Mouse (Mus musculus): ENCODE measurements at regions not wholly inside any gene's neighbourhood (a gene's known extent, or its start where the extent isn't known, plus 50 kb on each side); places are given as distances from the start of the nearest gene placed in this dataset.

DNA sequence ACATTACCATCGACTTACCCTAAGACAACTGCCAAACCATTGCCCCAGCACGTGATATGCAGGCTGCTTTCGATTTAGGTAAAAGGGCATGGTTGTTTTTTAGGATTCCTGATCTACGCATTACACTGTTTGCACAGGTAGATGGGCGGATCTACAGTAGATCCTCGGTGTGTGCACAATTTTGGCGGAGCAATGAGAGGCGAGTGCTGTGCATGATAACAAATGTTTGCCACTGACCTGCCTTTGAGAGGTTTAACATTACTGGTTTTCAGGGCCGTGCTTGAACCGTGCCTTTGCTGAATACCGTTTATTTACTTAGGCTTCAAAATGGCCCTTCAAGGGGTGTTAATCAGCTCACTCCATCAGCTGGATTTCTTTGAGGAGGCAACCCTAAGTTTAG, 58.5 kb upstream of the Serp2 start:
- POLR2A ChIA-PET = interaction anchor here (0.7 to 19.0 kb wide), 58 partner anchors 8 to 397 kb away, joined by 3 to 479 read pairs (median 6); no protein-coding TSS in a partner anchor
- CTCF ChIA-PET = interaction anchor here in 2 of 4 experiments (1.0 to 1.5 kb wide), 3 partner anchors 15 to 126 kb away, joined by 3 to 4 read pairs (median 4); no protein-coding TSS in a partner anchor

- POLR2A ChIA-PET = interaction anchor here in 3 of 4 experiments (0.5 to 19.0 kb wide), 34 partner anchors 8 to 197 kb away, joined by 3 to 479 read pairs (median 8); no protein-coding TSS in a partner anchor
Observed at GRCm38 (mm10) chr14:76614682-76615081, 58.0 kb upstream of the Serp2 start.

DNA sequence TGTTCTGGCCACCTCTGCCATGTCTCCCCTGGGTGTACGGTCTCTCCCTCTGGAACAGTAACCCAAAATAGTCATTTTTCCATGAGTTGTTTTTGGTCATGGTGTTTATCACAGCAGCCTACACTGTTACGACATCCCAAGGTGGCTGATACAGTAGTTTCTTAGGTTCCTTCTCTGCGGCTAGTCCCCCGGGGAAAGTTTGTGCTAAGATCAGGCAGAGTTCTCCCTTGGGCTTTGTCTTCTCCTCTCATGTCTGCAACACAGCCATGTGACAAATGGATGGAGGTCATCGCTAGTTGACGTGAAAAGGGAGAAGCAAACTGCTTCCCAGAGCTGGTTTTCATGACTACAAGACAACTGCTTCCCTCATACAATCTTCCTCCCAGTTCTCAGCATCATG, 56.9 kb upstream of the Serp2 start:
- CTCF ChIA-PET = interaction anchor here in 1 of 4 experiments (0.6 kb wide), 1 partner anchor 395 kb away, joined by 3 read pairs; no protein-coding TSS in a partner anchor
- POLR2A ChIA-PET = interaction anchor here in 2 of 4 experiments (0.6 to 19.0 kb wide), 11 partner anchors 14 to 153 kb away, joined by 3 to 479 read pairs (median 11); no protein-coding TSS in a partner anchor

More at GRCm38 (mm10) chr14:76614682-76615081, 58.0 kb upstream of the Serp2 start:
- CTCF ChIA-PET = interaction anchor here in 1 of 4 experiments (1.5 kb wide), 1 partner anchor 126 kb away, joined by 4 read pairs; no protein-coding TSS in a partner anchor

DNA sequence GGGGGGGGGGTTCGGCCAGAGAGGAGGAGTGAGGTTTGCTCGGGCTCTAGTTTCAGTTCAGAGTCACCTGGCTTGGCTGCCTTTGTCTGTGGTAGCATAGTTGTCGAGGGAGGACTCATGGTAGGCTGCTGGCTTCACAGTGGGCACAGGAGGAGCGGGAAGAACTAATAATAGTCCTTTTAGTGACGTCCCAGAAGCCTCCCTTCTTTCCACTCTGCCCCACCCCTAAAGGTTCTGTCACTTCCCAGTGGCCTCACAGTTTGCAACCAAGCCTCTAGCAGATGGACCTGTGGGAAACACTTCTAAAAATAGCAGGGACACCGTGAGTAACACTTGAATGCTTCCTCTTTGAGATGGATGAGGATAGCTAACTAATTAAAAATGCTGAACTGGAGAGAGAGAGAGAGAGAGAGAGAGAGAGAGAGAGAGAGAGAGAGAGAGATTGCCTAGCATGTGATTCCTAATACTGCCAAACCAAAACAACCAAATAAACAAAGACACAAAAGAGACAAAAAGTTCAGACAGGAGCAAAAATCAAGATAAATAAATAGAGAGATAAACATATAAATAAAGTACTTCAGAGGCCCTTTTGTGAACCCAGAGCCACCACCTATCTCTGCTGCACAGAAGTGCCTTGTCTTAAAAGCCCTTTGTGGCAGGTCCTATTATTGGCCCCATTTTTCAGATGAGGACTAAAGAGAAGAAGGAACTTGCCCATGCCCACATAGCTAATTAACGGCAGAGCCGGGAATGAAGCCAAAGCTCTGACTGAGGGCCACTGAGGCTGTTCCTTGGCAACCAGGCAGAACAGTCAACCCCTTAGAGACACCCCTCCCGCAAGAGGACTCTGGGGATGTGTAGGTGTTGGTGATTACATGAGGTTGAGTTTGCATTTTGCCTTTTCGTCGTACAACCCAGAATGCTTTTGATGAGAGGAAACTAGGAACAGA, 54.0 kb upstream of the Serp2 start:
- POLR2A ChIA-PET = interaction anchor here in 2 of 4 experiments (1.0 to 3.0 kb wide), 7 partner anchors 12 to 106 kb away, joined by 3 to 15 read pairs (median 4); no protein-coding TSS in a partner anchor
- CTCF ChIA-PET = interaction anchor here in 1 of 4 experiments (0.6 kb wide), 1 partner anchor 133 kb away, joined by 14 read pairs; no protein-coding TSS in a partner anchor

All from embryonic stem cell, embryonic (primary cell).